Mouse (Mus musculus) thymus, adult 2 months (tissue): ENCODE results near the gene Cntnap4.

Source experiments
- CTCF ChIP-seq: fragments of 200-500 bp; IDR thresholded peaks from 2 replicates; pipeline ENCODE4 v1.5.1; 2012; ENCODE audit warnings: mild to moderate bottlenecking, control low read depth, low read length, moderate library complexity, borderline replicate concordance; ENCODE audit not compliant: control insufficient read depth, poor library complexity, insufficient read depth; ENCODE audit errors: extremely low read depth
- POLR2A ChIP-seq: fragments of 200-500 bp; IDR thresholded peaks from 2 replicates; pipeline ENCODE4 v1.6.1; 2012; ENCODE audit warnings: mild to moderate bottlenecking, low read length, control low read depth, moderate library complexity; ENCODE audit not compliant: control insufficient read depth, poor library complexity, insufficient read depth; ENCODE audit errors: extremely low read depth

GRCm38 (mm10) chr8:112610121-112610520 is 40.3 kb downstream of the Cntnap4 start:
- TF ChIP-seq CTCF = no peak
- TF ChIP-seq POLR2A = no peak
